Comparison of ENCODE assay signal across 9 mouse cellular contexts in the genomic region with DNA sequence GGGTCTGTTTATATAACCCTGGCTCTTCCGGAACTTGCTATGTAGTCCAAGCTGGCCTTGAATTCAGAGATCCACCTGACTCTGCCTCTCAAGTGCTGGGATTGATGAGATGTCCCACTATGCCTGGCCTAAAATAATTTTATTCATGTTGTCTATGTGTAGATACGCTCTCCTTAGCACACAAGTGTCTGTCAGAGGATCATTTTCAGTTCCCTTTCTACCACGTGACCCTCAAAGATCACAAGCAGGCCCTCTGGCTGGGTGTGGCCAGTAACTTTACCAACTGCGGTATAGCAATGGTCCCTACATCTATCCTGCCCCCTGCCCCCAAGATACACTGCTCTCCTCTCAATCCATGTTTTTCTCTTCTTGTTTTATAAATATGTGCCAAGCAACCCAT. TPM values are rescaled to one million over a fixed set of nuclear protein-coding genes. Genes with fewer than 3 reads are reported as not detected.
A peak's percentile ranks its signal among the peaks of the same experiment; 100 is the strongest.
DNase-seq lines count a peak whose midpoint lies in the region; ATAC-seq lines count a peak whose summit lies in the region.
"Had no signal": no experiment of that assay in that cellular context is flagged by ENCODE, and none has a peak within 500 bp of the region (broad histone marks: within the 10 kb centered on the region; RNA-seq: fewer than 3 reads in every experiment).

No protein-coding gene starts in this region.

- H3K36me3 ChIP-seq in forebrain, embryonic 15.5 days = no peaks in the 10 kb centered on the region
- H3K36me3 ChIP-seq: neural tube, embryonic 13.5 days had no signal

- H3K4me1 ChIP-seq in forebrain, embryonic 15.5 days = no peaks in the 10 kb centered on the region
- H3K4me1 ChIP-seq: neural tube, embryonic 13.5 days had no signal

- no peak overlapping the region for H3K4me3 ChIP-seq in forebrain, embryonic 15.5 days
- H3K4me3 ChIP-seq: neural tube, embryonic 13.5 days had no signal

- WGBS in forebrain, embryonic 15.5 days = 96% methylated on average over 4 of the region's 4 CpGs

- no peak for ATAC-seq in forebrain, embryonic 15.5 days (replicated peaks)

- DNase-seq in adrenal gland, adult 2 months = peak; percentile 21
- DNase-seq in adrenal gland, postnatal 25 days = no peak
- DNase-seq in B cell, adult 2 months = peak; percentile 97 to 99
- DNase-seq in heart, postnatal 25 days (ENCODE audit: low spot score) = peak; percentile 63
- DNase-seq in lung, postnatal 14 days = peak; percentile 59
- peak; percentile 65 to 68 for DNase-seq in thymus, postnatal 10 days (ENCODE audit: low spot score in 2 of 2)
- DNase-seq in cerebellum, adult 11-12 months = no peak

- H3K27me3 ChIP-seq in forebrain, embryonic 15.5 days = no peaks in the 10 kb centered on the region
- H3K27me3 ChIP-seq: neural tube, embryonic 13.5 days had no signal

- H3K27ac ChIP-seq in forebrain, embryonic 15.5 days (replicated peaks) = no peak overlapping the region
- H3K27ac ChIP-seq: neural tube, embryonic 13.5 days had no signal

- no peak overlapping the region for H3K4me2 ChIP-seq in forebrain, embryonic 15.5 days (replicated peaks)
- H3K4me2 ChIP-seq: neural tube, embryonic 13.5 days had no signal

- intact Hi-C loops in heart, postnatal 25 days (cut with DNase I) = no loop called here

- no peaks in the 10 kb centered on the region for H3K9me3 ChIP-seq in forebrain, embryonic 15.5 days
- H3K9me3 ChIP-seq: neural tube, embryonic 13.5 days had no signal

- no peak overlapping the region for H3K9ac ChIP-seq in forebrain, embryonic 15.5 days (replicated peaks)
- H3K9ac ChIP-seq: neural tube, embryonic 13.5 days had no signal

RNA-seq across cellular contexts. Expression of a gene that starts 10.0 kb away (rescaled TPM):
- under 1 TPM; 0.14 to 0.45 TPM for total RNA-seq in adrenal gland, adult 2 months (2021)
- polyA plus RNA-seq in adrenal gland, adult 2 months (2012; rRNA removed) = 0.13 and 0.27 TPM in 2 replicates
- total RNA-seq in adrenal gland, postnatal 25 days (2021) = 0.33 and 1.00 TPM in 2 replicates
- total RNA-seq in heart, postnatal 25 days (2021) = not detected
- 0.41 and 0.42 TPM in 2 replicates for polyA plus RNA-seq in forebrain, embryonic 15.5 days (2015; fragmentation: Nextera tagmentation; extraction: Ambion mirVana)

Comparison
In these comparisons a context has a peak if more than half of its experiments do, and no peak if none do; other contexts are left out.
1. DNase-seq: peak in adrenal gland, adult 2 months (single experiment), B cell, adult 2 months (2 of 2), heart, postnatal 25 days (single experiment), lung, postnatal 14 days (single experiment) and thymus, postnatal 10 days (2 of 2); none in adrenal gland, postnatal 25 days (single experiment) and cerebellum, adult 11-12 months (single experiment).